Mouse (Mus musculus) heart, adult 2 months (tissue): ENCODE measurements at regions not wholly inside any gene's neighbourhood (a gene's known extent, or its start where the extent isn't known, plus 50 kb on each side); places are given as distances from the start of the nearest gene placed in this dataset.

Source experiments
- CTCF ChIP-seq: fragments of 200-600 bp; IDR thresholded peaks from 2 replicates; pipeline ENCODE4 v1.8.1; 2022; ENCODE audit warnings: antibody characterized with exemption, mild to moderate bottlenecking, moderate library complexity
- EP300 ChIP-seq: fragments of 200-500 bp; IDR thresholded peaks from 2 replicates; pipeline ENCODE4 v1.6.1; 2011; ENCODE audit warnings: low read depth, low read length, control low read depth; ENCODE audit not compliant: insufficient read depth
- POLR2A ChIP-seq: fragments of 200-500 bp; IDR thresholded peaks from 2 replicates; pipeline ENCODE4 v1.6.1; 2011; ENCODE audit warnings: mild to moderate bottlenecking, low read depth, low read length, control low read depth; ENCODE audit not compliant: insufficient read depth

- no peak for TF ChIP-seq CTCF
- no peak for TF ChIP-seq POLR2A
- TF ChIP-seq EP300, result no peak
These were observed 500.1 kb downstream of the Galc start for GRCm38 (mm10) chr12:97759116-97759515.
